Mouse (Mus musculus): ENCODE results near the gene Cetn4. TPM values are rescaled to one million over a fixed set of nuclear protein-coding genes. Genes with fewer than 3 reads are reported as not detected.

Cetn4 gene
- 1.1 TPM in 1 of 2 replicates, not detected in the other for total RNA-seq (2023)

GRCm38 (mm10) chr3:37312370-37312941 is at the start of gene Cetn4, which contains the start of gene Bbs12:
TSS of gene Cetn4 (minus strand) at chr3:37312708.
TSS of gene Bbs12 (plus strand) at chr3:37312554.

GRCm38 (mm10) chr3:37348221-37349165 is 36.0 kb upstream of the Cetn4 start, which contains the start of gene Fgf2:
TSS of gene Fgf2 (plus strand) at chr3:37348346.

Other genes starting within 250 kb of the Cetn4 start
- gene Adad1, start 249.2 kb downstream of the Cetn4 start, total RNA-seq (2023) = not detected in 2 replicates
- not detected in 2 replicates for gene Il2, start 186.7 kb downstream of the Cetn4 start, total RNA-seq (2023)
- not detected in 2 replicates for gene Il21, start 80.1 kb downstream of the Cetn4 start, total RNA-seq (2023)
- gene Bbs12, start 154 bp downstream of the Cetn4 start, total RNA-seq (2023) = 0.16 and 0.57 TPM in 2 replicates
- gene Fgf2, start 35.6 kb upstream of the Cetn4 start, total RNA-seq (2023) = not detected in 2 replicates
- 18.9 and 31.6 TPM in 2 replicates for gene Spata5, start 107.2 kb upstream of the Cetn4 start, total RNA-seq (2023)
- gene Nudt6, start 107.5 kb upstream of the Cetn4 start, total RNA-seq (2023) = 3.8 and 4.1 TPM in 2 replicates